Mouse (Mus musculus): ENCODE results near the gene Fntb. TPM values are rescaled to one million over a fixed set of nuclear protein-coding genes. Genes with fewer than 3 reads are reported as not detected.
"Not testable (repeated sequence)": the region's sequence is repeated elsewhere in the genome, so short reads cannot be mapped to it uniquely, and the experiment has no call there.

Fntb gene
- polyA plus RNA-seq, 1 experiment from 2014 or later = 44.1 TPM

DNA sequence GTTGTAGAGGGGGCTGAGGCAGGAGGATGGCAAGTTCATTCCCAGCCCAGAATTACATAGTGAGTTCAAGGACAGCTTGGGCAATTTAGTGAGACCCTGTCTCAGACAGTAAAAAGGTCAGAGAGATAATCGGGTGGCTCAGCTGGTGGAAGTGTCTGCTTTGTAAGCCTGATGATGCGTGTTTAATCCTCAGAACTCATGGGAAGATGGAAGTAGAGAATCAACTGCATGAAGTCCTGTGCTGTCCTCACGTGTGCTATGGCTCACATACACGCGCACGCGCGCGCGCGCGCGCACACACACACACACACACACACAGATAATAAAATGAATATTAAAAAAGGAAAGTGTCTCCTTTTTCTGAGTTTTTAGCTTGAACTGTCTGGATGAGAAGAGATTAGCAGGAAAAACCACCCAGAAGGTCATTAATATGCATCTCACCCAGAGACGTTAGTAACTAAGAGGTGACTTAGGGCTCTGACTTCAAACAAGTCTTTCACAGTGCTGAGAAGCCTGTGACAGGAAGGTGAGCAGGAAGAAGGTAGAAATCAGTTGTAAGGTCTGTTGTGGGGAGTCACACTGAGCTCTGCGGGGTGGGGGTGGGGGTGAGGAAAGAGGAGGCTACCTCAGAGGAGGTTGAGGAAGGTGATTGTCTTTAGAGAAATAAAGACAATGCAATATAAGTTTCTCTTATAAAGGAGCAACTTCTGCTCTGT, 79.1 kb downstream of the Fntb start:
- no peaks in the 10 kb centered on the region for H3K27me3 ChIP-seq
- ATAC-seq (ENCODE audit: low FRiP score, low read depth) = no peak
- H3K9ac ChIP-seq = no peak overlapping the region
- no peak overlapping the region for H3K4me3 ChIP-seq
- H3K4me1 ChIP-seq = no peaks in the 10 kb centered on the region
- WGBS = 89% methylated on average over 15 of the region's 15 CpGs
- no peaks in the 10 kb centered on the region for H3K9me3 ChIP-seq
- H3K36me3 ChIP-seq = peaks cover 6% of the 10 kb centered on the region; the same call in 1 of the 2 replicates
- no peak overlapping the region for H3K4me2 ChIP-seq (replicated peaks)
- no peak overlapping the region for H3K27ac ChIP-seq

DNA sequence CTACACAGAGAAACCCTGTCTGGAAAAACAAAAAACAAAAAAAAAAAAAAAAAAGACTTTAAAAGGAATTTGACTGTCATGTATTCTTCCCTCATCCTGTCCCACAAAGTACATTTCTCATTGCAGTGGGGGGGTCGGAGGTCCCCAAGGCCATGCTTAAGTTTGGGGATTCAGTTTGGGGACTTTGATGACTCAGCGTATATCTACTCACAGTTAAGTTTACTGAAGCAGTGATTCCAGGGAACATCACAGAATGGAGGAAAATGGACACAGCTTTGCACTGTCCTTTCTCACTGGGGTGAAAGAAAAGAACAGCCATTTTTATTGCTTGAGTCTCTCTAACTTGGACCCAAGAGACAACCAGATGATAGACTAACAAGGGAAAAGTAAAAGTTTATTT, 87.0 kb downstream of the Fntb start:
- Histone ChIP-seq H3K4me1 (peaks cover 3% of the 10 kb centered on the region), H3K36me3 (no peaks in the 10 kb centered on the region), H3K27me3 (no peaks in the 10 kb centered on the region), H3K27ac (no peak overlapping the region), H3K9me3 (no peaks in the 10 kb centered on the region), H3K4me3 (no peak overlapping the region), H3K4me2 (replicated peaks) (no peak overlapping the region), H3K9ac (no peak overlapping the region)
- no peak for ATAC-seq (ENCODE audit: low FRiP score, low read depth)
- WGBS = 87% methylated on average over 2 of the region's 2 CpGs

DNA sequence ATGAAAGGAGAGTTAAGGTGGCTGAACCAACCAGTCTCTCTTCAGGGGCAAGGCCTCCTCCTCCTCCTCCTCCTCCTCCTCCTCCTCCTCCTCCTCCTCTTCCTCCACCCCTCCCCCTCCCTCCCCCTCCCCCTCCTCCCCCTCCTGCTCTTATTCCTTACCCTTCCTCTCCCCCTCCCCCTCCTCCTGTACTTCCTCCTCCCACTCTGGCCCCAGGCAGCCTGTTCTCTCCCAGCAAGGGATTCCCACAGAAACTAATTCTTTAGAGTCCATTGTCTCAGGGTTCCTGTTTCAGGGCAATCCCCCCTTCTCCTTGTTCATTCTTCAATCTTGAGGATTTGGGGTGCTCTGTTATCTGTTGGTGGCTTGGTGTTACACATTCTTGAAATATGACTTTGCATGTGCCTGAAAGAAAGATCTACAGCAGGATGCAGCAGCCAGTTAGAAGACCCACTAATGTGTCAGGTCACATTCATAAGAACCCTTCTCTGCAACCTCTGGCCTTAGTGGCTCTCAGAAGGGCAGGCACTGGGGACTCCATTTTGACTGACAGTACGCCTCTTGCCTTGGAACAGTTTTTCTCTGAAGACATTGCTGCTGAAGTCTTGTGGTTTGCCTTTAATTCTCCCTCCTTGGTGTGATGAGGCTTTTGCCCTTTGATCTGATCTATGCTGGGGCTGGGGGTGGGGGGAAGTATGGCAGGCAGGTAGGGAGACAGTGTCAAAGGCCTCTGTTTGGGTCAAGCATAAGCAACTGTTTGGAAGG, 88.2 kb downstream of the Fntb start:
- no peak overlapping the region for H3K4me3 ChIP-seq
- WGBS = 89% methylated on average over 1 of the region's 1 CpGs
- no peak overlapping the region for H3K4me2 ChIP-seq (replicated peaks)
- no peak overlapping the region for H3K27ac ChIP-seq
- no peak overlapping the region for H3K9ac ChIP-seq
- ATAC-seq (ENCODE audit: low FRiP score, low read depth) = no peak
- no peaks in the 10 kb centered on the region for H3K27me3 ChIP-seq
- peaks cover 3% of the 10 kb centered on the region for H3K4me1 ChIP-seq
- H3K9me3 ChIP-seq = no peaks in the 10 kb centered on the region
- H3K36me3 ChIP-seq = no peaks in the 10 kb centered on the region

DNA sequence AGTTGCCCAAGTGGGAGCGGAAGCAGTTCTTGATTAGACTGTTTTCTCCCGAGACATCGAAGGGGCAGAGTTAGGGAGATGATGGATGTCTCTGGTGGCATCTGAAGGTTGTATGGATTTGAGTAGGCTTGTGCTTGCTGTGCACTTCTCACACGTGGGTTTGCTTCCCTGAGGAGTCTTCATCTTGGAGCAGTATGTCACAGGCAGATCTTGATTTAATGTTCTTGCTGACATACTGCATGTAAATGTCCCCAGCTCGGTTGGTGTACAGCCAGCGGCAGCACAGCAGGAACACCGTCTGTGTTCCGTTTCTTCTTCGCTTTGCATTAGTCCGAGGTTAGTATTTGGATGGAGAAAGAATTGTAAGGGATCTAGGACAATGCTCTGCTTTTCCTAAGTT, 91.7 kb downstream of the Fntb start:
- H3K27ac ChIP-seq = no peak overlapping the region
- H3K4me2 ChIP-seq (replicated peaks) = no peak overlapping the region
- peaks cover 6% of the 10 kb centered on the region; the same call in 1 of the 2 replicates for H3K36me3 ChIP-seq
- 82% methylated on average over 10 of the region's 10 CpGs for WGBS
- no peaks in the 10 kb centered on the region for H3K9me3 ChIP-seq
- H3K9ac ChIP-seq = no peak overlapping the region
- no peak for ATAC-seq (ENCODE audit: low FRiP score, low read depth)
- H3K27me3 ChIP-seq = no peaks in the 10 kb centered on the region
- peaks cover 3% of the 10 kb centered on the region for H3K4me1 ChIP-seq
- no peak overlapping the region for H3K4me3 ChIP-seq

DNA sequence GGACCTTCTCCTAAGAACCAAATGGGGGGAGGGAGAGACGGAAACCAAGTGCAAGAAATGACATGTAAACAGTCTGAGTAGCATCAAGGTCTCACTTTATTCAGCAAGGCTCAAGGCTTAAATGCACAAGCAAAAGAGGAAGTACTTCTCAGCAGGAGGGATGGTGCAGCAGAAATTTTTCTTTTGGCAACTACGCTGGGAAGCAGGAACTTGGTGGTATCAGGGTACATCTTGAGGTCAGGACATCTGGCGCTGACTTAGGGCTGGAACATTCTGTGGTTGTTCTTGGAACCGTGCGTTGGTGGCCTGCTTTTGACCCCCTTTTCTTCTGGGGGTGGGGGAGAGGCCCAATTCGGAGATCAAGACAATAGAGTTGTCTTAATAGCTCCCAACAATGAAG, 93.4 kb downstream of the Fntb start:
- H3K36me3 ChIP-seq = peaks cover 15% of the 10 kb centered on the region
- H3K27me3 ChIP-seq; ATAC-seq (ENCODE audit: low FRiP score, low read depth); H3K9me3 ChIP-seq; H3K4me3 ChIP-seq; H3K4me1 ChIP-seq; H3K27ac ChIP-seq; H3K4me2 ChIP-seq (replicated peaks); H3K9ac ChIP-seq: not testable (repeated sequence)
- whole genome bisulfite sequencing = 81% methylated on average over 6 of the region's 6 CpGs

DNA sequence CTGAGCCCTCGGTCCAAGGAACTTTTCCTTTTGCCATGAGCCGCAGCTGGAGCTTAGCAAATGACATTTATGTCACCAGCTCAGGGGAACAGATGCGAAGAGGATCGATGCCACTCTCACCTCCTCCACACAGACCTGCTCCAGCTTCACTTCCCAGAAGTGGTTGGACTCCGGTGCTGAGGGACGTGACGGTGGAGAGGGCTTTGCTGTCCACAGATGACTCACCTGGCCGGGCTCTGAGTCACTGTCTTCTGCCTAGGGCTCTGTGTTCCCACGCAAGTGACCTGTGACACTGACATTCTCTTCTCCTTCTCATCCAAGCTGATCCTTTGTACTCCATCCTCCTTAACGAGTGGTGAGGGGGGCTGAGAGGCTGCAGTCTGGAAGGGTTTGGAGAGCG, 98.3 kb downstream of the Fntb start:
- H3K4me1 ChIP-seq = peaks cover 16% of the 10 kb centered on the region; the same call in 1 of the 2 replicates
- 78% methylated on average over 11 of the region's 11 CpGs for WGBS
- H3K9ac ChIP-seq = no peak overlapping the region
- no peak overlapping the region for H3K27ac ChIP-seq
- H3K4me2 ChIP-seq (replicated peaks) = no peak overlapping the region
- peaks cover 16% of the 10 kb centered on the region for H3K36me3 ChIP-seq
- no peaks in the 10 kb centered on the region for H3K27me3 ChIP-seq
- no peak overlapping the region for H3K4me3 ChIP-seq
- H3K9me3 ChIP-seq = no peaks in the 10 kb centered on the region
- ATAC-seq (ENCODE audit: low FRiP score, low read depth) = no peak

DNA sequence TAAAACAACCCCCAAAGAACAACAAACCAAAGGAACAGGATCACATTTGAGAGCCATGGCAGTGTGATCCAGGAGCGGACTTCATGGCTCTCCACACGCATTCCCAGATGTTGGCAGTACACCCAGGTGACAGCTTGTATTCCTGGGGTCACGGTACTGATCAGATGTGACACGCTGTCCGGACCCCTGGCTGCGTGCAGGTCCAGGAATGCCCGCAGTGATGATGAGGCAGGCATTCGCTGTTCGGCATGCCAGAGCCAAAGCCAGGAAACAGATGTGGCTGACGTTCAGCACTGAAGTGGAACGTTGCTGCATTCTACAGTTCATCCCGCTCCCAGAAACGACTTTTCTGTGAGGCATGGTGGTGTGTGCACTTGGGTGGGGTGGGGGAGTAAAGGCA, 99.9 kb downstream of the Fntb start:
- Histone ChIP-seq H3K4me3 (no peak overlapping the region), H3K9ac (no peak overlapping the region), H3K36me3 (peaks cover 16% of the 10 kb centered on the region), H3K27me3 (no peaks in the 10 kb centered on the region), H3K4me2 (replicated peaks) (no peak overlapping the region), H3K4me1 (peaks cover 16% of the 10 kb centered on the region; the same call in 1 of the 2 replicates), H3K9me3 (no peaks in the 10 kb centered on the region), H3K27ac (no peak overlapping the region)
- ATAC-seq (ENCODE audit: low FRiP score, low read depth) = no peak
- 64% methylated on average over 13 of the region's 13 CpGs for WGBS

DNA sequence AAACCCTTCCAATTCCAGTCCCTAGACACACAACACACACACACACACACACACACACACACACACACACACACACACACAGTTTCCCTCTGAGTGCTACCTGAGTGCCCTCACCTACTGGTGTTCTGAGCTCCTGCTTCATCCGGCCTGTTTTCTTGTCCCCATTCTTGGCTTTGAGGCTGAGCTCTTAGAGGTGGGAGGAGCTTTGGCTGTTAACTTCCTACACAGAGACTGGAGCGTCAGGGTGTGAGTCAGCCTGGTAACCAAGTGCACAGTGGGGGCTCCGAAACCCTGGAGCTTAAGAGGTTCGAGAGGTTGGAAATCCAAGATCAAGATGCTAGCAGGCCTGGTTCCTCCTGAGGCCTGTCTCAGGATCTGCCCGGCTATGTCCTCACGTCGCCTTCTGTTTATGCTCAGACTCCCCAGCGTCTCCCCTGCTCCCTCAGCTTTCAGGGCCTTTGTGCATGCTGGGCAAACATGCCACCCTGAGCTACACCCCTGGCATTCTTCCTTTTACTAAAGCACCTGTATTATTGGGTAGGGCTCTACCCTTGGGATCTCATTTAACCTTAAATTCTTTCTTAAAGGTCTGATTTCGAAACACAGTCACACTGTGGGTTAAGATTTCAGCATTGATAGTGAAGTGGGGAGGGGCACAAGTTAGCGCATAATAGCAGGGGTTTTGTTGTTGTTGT, 102.3 kb downstream of the Fntb start:
- no peak for ATAC-seq (ENCODE audit: low FRiP score, low read depth)
- H3K27me3 ChIP-seq = no peaks in the 10 kb centered on the region
- H3K9me3 ChIP-seq = no peaks in the 10 kb centered on the region
- peaks cover 15% of the 10 kb centered on the region for H3K36me3 ChIP-seq
- 62% methylated on average over 10 of the region's 10 CpGs for WGBS
- no peak overlapping the region for H3K4me2 ChIP-seq (replicated peaks)
- H3K27ac ChIP-seq = no peak overlapping the region
- H3K4me3 ChIP-seq = no peak overlapping the region
- H3K9ac ChIP-seq = no peak overlapping the region
- peaks cover 16% of the 10 kb centered on the region; the same call in 1 of the 2 replicates for H3K4me1 ChIP-seq

DNA sequence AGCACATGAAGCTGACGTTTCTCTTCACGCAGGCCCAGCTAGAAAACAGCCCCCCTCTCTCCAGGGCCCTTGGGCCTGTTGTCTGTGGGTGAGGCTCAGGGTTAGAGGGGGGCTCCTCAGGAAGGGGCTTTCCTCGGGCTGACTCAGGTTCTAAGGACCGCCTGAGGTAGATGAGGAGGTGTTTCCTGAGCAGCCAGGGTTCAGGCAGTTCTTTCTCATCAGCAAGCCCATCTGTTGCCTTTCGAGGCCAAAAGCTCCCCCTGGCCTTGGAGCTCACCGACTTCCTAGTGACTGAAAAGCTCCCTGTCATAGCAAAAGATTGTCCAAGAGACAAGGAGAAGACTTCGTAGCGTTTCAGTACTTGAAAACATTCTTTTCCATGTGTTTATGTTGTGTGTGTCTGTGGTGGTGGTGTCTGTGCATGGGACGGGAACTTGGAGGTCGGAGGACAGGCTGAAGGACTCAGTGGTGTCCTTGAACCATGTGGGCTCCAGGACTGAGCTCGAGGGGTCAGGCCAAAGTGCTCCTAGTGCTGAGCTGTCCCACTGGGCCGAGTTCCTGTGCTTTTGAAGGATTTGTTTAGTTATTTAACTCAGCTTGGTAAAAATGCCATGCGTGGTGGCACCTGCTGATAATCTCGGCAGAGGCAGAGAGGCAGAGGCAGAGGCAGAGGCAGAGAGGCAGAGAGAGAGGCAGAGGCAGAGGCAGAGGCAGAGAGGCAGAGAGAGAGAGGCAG, 103.2 kb downstream of the Fntb start:
- Histone ChIP-seq H3K27me3 (no peaks in the 10 kb centered on the region), H3K9ac (no peak overlapping the region), H3K27ac (no peak overlapping the region), H3K4me3 (no peak overlapping the region), H3K4me2 (replicated peaks) (no peak overlapping the region), H3K36me3 (peaks cover 13% of the 10 kb centered on the region), H3K4me1 (peaks cover 14% of the 10 kb centered on the region; the same call in 1 of the 2 replicates), H3K9me3 (no peaks in the 10 kb centered on the region)
- no peak for ATAC-seq (ENCODE audit: low FRiP score, low read depth)
- 70% methylated on average over 14 of the region's 14 CpGs for WGBS

DNA sequence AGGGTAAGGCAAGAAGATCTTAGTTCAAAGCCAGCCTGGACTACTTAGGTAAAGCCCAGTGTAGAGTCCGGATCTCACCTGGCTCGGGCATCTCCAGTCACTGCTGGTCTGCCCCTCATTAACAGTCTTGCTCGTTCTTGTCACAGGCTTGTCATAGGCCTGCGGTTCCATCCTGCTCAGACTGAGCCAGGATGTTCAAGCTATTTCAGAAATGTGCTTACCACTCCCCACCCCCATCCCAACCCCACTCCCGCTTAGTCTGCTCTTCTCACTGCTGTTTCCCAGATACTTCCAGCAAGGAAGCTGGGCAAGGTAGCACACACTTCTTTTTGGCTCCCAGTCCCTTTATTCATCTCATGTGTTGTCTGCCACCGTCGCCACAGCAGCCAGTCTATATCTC, 104.2 kb downstream of the Fntb start:
- H3K27me3 ChIP-seq = no peaks in the 10 kb centered on the region
- peaks cover 11% of the 10 kb centered on the region; the same call in 1 of the 2 replicates for H3K4me1 ChIP-seq
- WGBS = 78% methylated on average over 7 of the region's 7 CpGs
- H3K9me3 ChIP-seq = no peaks in the 10 kb centered on the region
- no peak overlapping the region for H3K4me3 ChIP-seq
- H3K36me3 ChIP-seq = peaks cover 20% of the 10 kb centered on the region
- H3K4me2 ChIP-seq (replicated peaks) = no peak overlapping the region
- H3K9ac ChIP-seq = no peak overlapping the region
- no peak for ATAC-seq (ENCODE audit: low FRiP score, low read depth)
- no peak overlapping the region; the same call in 1 of the 2 replicates for H3K27ac ChIP-seq

DNA sequence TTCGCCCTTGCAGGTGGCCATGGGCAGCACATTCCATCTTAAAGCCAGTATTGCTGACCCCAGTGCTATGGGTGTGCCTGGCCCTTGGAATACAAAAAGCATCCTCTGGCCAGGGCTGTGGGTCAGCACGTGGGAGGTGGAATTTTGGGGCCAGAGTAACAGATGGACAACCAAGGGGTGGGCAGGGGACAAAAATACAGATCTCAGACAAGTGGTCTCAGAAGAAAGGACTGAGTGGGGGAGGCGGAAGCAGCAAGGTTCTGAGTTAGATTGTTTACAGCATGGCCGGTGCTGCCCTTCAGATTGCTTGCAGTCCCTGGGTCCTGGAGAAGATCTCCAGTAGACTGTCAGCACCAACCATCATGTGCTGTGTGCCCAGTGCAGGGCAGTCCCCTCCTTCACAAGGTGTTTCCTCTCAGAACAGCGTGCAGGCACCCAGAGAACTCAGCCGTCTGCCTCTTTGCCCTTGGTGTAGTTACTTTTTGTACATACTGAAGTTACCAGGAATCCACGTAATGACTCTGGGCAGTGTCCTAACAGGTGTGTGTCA, 107.5 kb downstream of the Fntb start:
- WGBS = 84% methylated on average over 7 of the region's 7 CpGs

More for the DNA sequence above, 107.5 kb downstream of the Fntb start:
- Histone ChIP-seq H3K9me3 (no peaks in the 10 kb centered on the region), H3K9ac (no peak overlapping the region), H3K4me1 (peaks cover 2% of the 10 kb centered on the region; the same call in 1 of the 2 replicates), H3K4me3 (no peak overlapping the region), H3K27me3 (no peaks in the 10 kb centered on the region), H3K4me2 (replicated peaks) (no peak overlapping the region), H3K36me3 (peaks cover 43% of the 10 kb centered on the region), H3K27ac (no peak overlapping the region)
- no peak for ATAC-seq (ENCODE audit: low FRiP score, low read depth)

All from limb, embryonic 13.5 days (tissue).